Mouse (Mus musculus) thymus, adult 2 months (tissue): ENCODE data around the gene Foxr1. TPM values are rescaled to one million over a fixed set of nuclear protein-coding genes. Genes with fewer than 3 reads are reported as not detected.

Experiments used
- DNase-seq: peaks from one replicate; pipeline ENCODE4 v3.0.0; 2021
- H3K27ac ChIP-seq: fragments of 200-500 bp; 2 replicates; pipeline ENCODE4 v1.5.1; 2012; ENCODE audit warnings: low read length, control low read depth; ENCODE audit not compliant: control insufficient read depth, insufficient read depth
- H3K27me3 ChIP-seq: fragments of 200-500 bp; 2 replicates; pipeline ENCODE4 v1.6.1; 2012; ENCODE audit warnings: mild to moderate bottlenecking, low read length, moderate library complexity, mixed read lengths; ENCODE audit not compliant: control insufficient read depth, insufficient read depth
- H3K36me3 ChIP-seq: fragments of 200-500 bp; 2 replicates; pipeline ENCODE4 v1.6.1; 2012; ENCODE audit warnings: mild to moderate bottlenecking, low read length, moderate library complexity; ENCODE audit not compliant: control insufficient read depth, insufficient read depth
- H3K4me1 ChIP-seq: fragments of 200-500 bp; replicated peaks from 2 replicates; pipeline ENCODE4 v1.6.1; 2012; ENCODE audit warnings: low read length; ENCODE audit not compliant: control insufficient read depth, insufficient read depth
- H3K4me3 ChIP-seq: fragments of 200-500 bp; 2 replicates; pipeline ENCODE4 v1.5.1; 2012; ENCODE audit warnings: mild to moderate bottlenecking, low read length, control low read depth, moderate library complexity; ENCODE audit not compliant: control insufficient read depth, insufficient read depth
- CTCF ChIP-seq: fragments of 200-500 bp; IDR thresholded peaks from 2 replicates; pipeline ENCODE4 v1.5.1; 2012; ENCODE audit warnings: mild to moderate bottlenecking, control low read depth, low read length, moderate library complexity, borderline replicate concordance; ENCODE audit not compliant: control insufficient read depth, poor library complexity, insufficient read depth; ENCODE audit errors: extremely low read depth
- POLR2A ChIP-seq: fragments of 200-500 bp; IDR thresholded peaks from 2 replicates; pipeline ENCODE4 v1.6.1; 2012; ENCODE audit warnings: mild to moderate bottlenecking, low read length, control low read depth, moderate library complexity; ENCODE audit not compliant: control insufficient read depth, poor library complexity, insufficient read depth; ENCODE audit errors: extremely low read depth
- WGBS: fragments of 180-500 bp; shearing (Covaris S2); methylation state at CpG from one replicate; pipeline ENCODE4 v1.1.7; 2018; 5-methylcytosine and 5-hydroxymethylcytosine counted together
- polyA plus RNA-seq: library from polyadenylated mRNA; depleted of rRNA; stranded (reverse); fragments of >200 nt; gene quantifications from 2 replicates; pipeline ENCODE4 v1.2.3, GENCODE M21; 2012

Foxr1 gene
- polyA plus RNA-seq, 1 experiment: 0.08 TPM

GRCm38 (mm10) chr9:44477339-44478228, 36.6 kb upstream of the Foxr1 start:
- TF ChIP-seq POLR2A (no peak), CTCF (peak; percentile 51; the same call in 1 of the 2 replicates)
- 14% methylated on average over 24 of the region's 24 CpGs for WGBS

GRCm38 (mm10) chr9:44475936-44476335, 35.0 kb upstream of the Foxr1 start:
- TF ChIP-seq POLR2A (no peak), CTCF (no peak)
- no peak for DNase-seq

More at GRCm38 (mm10) chr9:44477339-44478228, 36.6 kb upstream of the Foxr1 start:
- no peaks in the 10 kb centered on the region for H3K27me3 ChIP-seq
- no peak overlapping the region for H3K27ac ChIP-seq
- H3K4me3 ChIP-seq: peak overlapping the region; percentile 67
- peak; percentile 62 for DNase-seq
- H3K36me3 ChIP-seq: no peaks in the 10 kb centered on the region
- H3K4me1 ChIP-seq: peaks cover 22% of the 10 kb centered on the region

GRCm38 (mm10) chr9:44474327-44474726, 33.4 kb upstream of the Foxr1 start:
- H3K36me3 ChIP-seq: no peaks in the 10 kb centered on the region
- H3K4me3 ChIP-seq: no peak overlapping the region
- DNase-seq: no peak
- TF ChIP-seq CTCF (no peak), POLR2A (no peak)
- no peaks in the 10 kb centered on the region for H3K27me3 ChIP-seq
- H3K4me1 ChIP-seq: peaks cover 16% of the 10 kb centered on the region
- 83% methylated on average over 1 of the region's 1 CpGs for WGBS
- no peak overlapping the region for H3K27ac ChIP-seq

More at GRCm38 (mm10) chr9:44475936-44476335, 35.0 kb upstream of the Foxr1 start:
- WGBS: 100% methylated on average over 3 of the region's 3 CpGs
- peaks cover 20% of the 10 kb centered on the region for H3K4me1 ChIP-seq
- no peak overlapping the region for H3K4me3 ChIP-seq
- no peaks in the 10 kb centered on the region for H3K36me3 ChIP-seq
- H3K27me3 ChIP-seq: no peaks in the 10 kb centered on the region
- no peak overlapping the region for H3K27ac ChIP-seq

- H3K27ac ChIP-seq: no peak overlapping the region
- WGBS: 83% methylated on average over 3 of the region's 3 CpGs
- no peaks in the 10 kb centered on the region for H3K27me3 ChIP-seq
- no peak for DNase-seq
- peaks cover 9% of the 10 kb centered on the region for H3K4me1 ChIP-seq
- TF ChIP-seq CTCF (no peak), POLR2A (no peak)
- H3K4me3 ChIP-seq: no peak overlapping the region
- no peaks in the 10 kb centered on the region for H3K36me3 ChIP-seq
Measured at GRCm38 (mm10) chr9:44473184-44473583, 32.2 kb upstream of the Foxr1 start.

GRCm38 (mm10) chr9:44468800-44469199, 27.9 kb upstream of the Foxr1 start:
- DNase-seq: no peak
- no peaks in the 10 kb centered on the region for H3K4me1 ChIP-seq
- no peak overlapping the region for H3K27ac ChIP-seq
- H3K27me3 ChIP-seq: no peaks in the 10 kb centered on the region
- no peaks in the 10 kb centered on the region for H3K36me3 ChIP-seq
- 74% methylated on average over 2 of the region's 2 CpGs for WGBS
- H3K4me3 ChIP-seq: no peak overlapping the region
- TF ChIP-seq CTCF (no peak), POLR2A (no peak)

- TF ChIP-seq CTCF (no peak), POLR2A (no peak)
- H3K27me3 ChIP-seq: no peaks in the 10 kb centered on the region
- no peak for DNase-seq
- no peak overlapping the region for H3K4me3 ChIP-seq
- H3K4me1 ChIP-seq: no peaks in the 10 kb centered on the region
- no peak overlapping the region for H3K27ac ChIP-seq
- WGBS: 72% methylated on average over 7 of the region's 7 CpGs
- H3K36me3 ChIP-seq: no peaks in the 10 kb centered on the region
Measured at GRCm38 (mm10) chr9:44468224-44468623, 27.3 kb upstream of the Foxr1 start.
